In genomic region chr8:93095376-93095775, GRCm38 (mm10) we compare ENCODE assay signal across 8 mouse cellular contexts. TPM values are rescaled to one million over a fixed set of nuclear protein-coding genes. Genes with fewer than 3 reads are reported as not detected.
DNase-seq lines count a peak whose midpoint lies in the region; ATAC-seq and TF ChIP-seq lines count a peak whose summit lies in the region.

No protein-coding gene starts in this region.

- H3K9me3 ChIP-seq in heart, postnatal 0 days (replicated peaks; ENCODE audit: control insufficient read depth, low read length) = no peaks in the 10 kb centered on the region

- H3K36me3 ChIP-seq in heart, postnatal 0 days (replicated peaks; ENCODE audit: control insufficient read depth, insufficient read depth, low read length) = no peaks in the 10 kb centered on the region

- H3K27me3 ChIP-seq in heart, postnatal 0 days (ENCODE audit: control insufficient read depth, insufficient read depth, low read length) = no peaks in the 10 kb centered on the region

- no peak overlapping the region for H3K4me3 ChIP-seq in gastrocnemius, adult 2 months
- H3K4me3 ChIP-seq in heart, postnatal 0 days (ENCODE audit: low read depth, low read length) = no peak overlapping the region

- peak; percentile 16 for DNase-seq in gastrocnemius, adult 2 months
- DNase-seq in gastrocnemius, postnatal 25 days = no peak
- DNase-seq in 416B (ENCODE audit: low read depth) = peak; percentile 29
- DNase-seq in brain, adult 2 months (ENCODE audit: low read depth, low spot score) = peak; percentile 50
- DNase-seq in heart, postnatal 0 days (ENCODE audit: low spot score) = peak; percentile 17
- DNase-seq in layer of hippocampus, postnatal 25 days (ENCODE audit: extremely low spot score in 1 of 2, low spot score in 1 of 2) = peak; percentile 6 to 27
- DNase-seq in retina, postnatal 7 days (ENCODE audit: low read depth, low spot score) = peak; percentile 36

- no peaks in the 10 kb centered on the region for H3K4me1 ChIP-seq in heart, postnatal 0 days (ENCODE audit: control insufficient read depth, insufficient read depth)

- no peak overlapping the region for H3K27ac ChIP-seq in gastrocnemius, adult 2 months
- no peak overlapping the region for H3K27ac ChIP-seq in heart, postnatal 0 days (ENCODE audit: low read depth)

- peak; percentile 57 for TF ChIP-seq CTCF in gastrocnemius, adult 2 months (IDR thresholded peaks at IDR 0.05)
- peak; percentile 72 for TF ChIP-seq CTCF in heart, postnatal 0 days (IDR thresholded peaks at IDR 0.05; ENCODE audit: low read depth)

- TF ChIP-seq EP300 in heart, postnatal 0 days (IDR thresholded peaks at IDR 0.05; ENCODE audit: low read depth) = no peak

- intact Hi-C loops in gastrocnemius, adult 2 months (cut with DNase I) = loop anchor here (1.0 kb wide), 1 partner anchor 84 kb away; no protein-coding TSS in a partner anchor

- ATAC-seq in heart, postnatal 0 days (ENCODE audit: insufficient read depth, low read depth) = no peak
- ATAC-seq in erythroid progenitor cell, adult 5-6 weeks (replicated peaks; ENCODE audit: low FRiP score, poor library complexity, severe bottlenecking) = no peak

- no peak overlapping the region for H3K4me2 ChIP-seq in heart, postnatal 0 days (ENCODE audit: low read depth, low read length)

- no peak overlapping the region for H3K9ac ChIP-seq in heart, postnatal 0 days (replicated peaks; ENCODE audit: low read depth, low read length)

RNA-seq across cellular contexts. Expression of gene Ces1b, which starts 15.6 kb away (rescaled TPM):
- total RNA-seq in gastrocnemius, adult 2 months (2021) = not detected
- not detected for total RNA-seq in gastrocnemius, postnatal 25 days (2021)
- not detected in 2 replicates for total RNA-seq in heart, postnatal 0 days (2014; rRNA removed; ENCODE audit: low replicate concordance)
- not detected in 2 replicates for polyA plus RNA-seq in heart, postnatal 0 days (2015; fragmentation: Nextera tagmentation; extraction: Ambion mirVana)
- total RNA-seq in layer of hippocampus, postnatal 25 days (2021) = not detected
- total RNA-seq in erythroid progenitor cell, adult 5-6 weeks (2015; ENCODE audit: low replicate concordance) = not detected in 2 replicates
- total RNA-seq in erythroid progenitor cell, adult 5-6 weeks (2017; ENCODE audit: low replicate concordance) = not detected in 2 replicates

RNA-seq across cellular contexts. Expression of gene Ces1c, which starts 35.7 kb away (rescaled TPM):
- total RNA-seq in gastrocnemius, adult 2 months (2021) = not detected
- not detected for total RNA-seq in gastrocnemius, postnatal 25 days (2021)
- not detected in 2 replicates for total RNA-seq in heart, postnatal 0 days (2014; rRNA removed; ENCODE audit: low replicate concordance)
- polyA plus RNA-seq in heart, postnatal 0 days (2015; fragmentation: Nextera tagmentation; extraction: Ambion mirVana) = not detected in 2 replicates
- total RNA-seq in layer of hippocampus, postnatal 25 days (2021) = not detected
- 2.5 TPM in 1 of 2 replicates, not detected in the other for total RNA-seq in erythroid progenitor cell, adult 5-6 weeks (2015; ENCODE audit: low replicate concordance)
- not detected in 2 replicates for total RNA-seq in erythroid progenitor cell, adult 5-6 weeks (2017; ENCODE audit: low replicate concordance)

RNA-seq across cellular contexts. Expression of gene Ces1a, which starts 47.4 kb away (rescaled TPM):
- not detected for total RNA-seq in gastrocnemius, adult 2 months (2021)
- total RNA-seq in gastrocnemius, postnatal 25 days (2021) = not detected
- total RNA-seq in heart, postnatal 0 days (2014; rRNA removed; ENCODE audit: low replicate concordance) = not detected in 2 replicates
- not detected in 2 replicates for polyA plus RNA-seq in heart, postnatal 0 days (2015; fragmentation: Nextera tagmentation; extraction: Ambion mirVana)
- not detected for total RNA-seq in layer of hippocampus, postnatal 25 days (2021)
- not detected in 2 replicates for total RNA-seq in erythroid progenitor cell, adult 5-6 weeks (2015; ENCODE audit: low replicate concordance)
- not detected in 2 replicates for total RNA-seq in erythroid progenitor cell, adult 5-6 weeks (2017; ENCODE audit: low replicate concordance)
